Mouse (Mus musculus): ENCODE data around the gene Rab11b. TPM values are rescaled to one million over a fixed set of nuclear protein-coding genes. Genes with fewer than 3 reads are reported as not detected.

Rab11b gene
- polyA plus RNA-seq, 1 experiment = 126 TPM

DNA sequence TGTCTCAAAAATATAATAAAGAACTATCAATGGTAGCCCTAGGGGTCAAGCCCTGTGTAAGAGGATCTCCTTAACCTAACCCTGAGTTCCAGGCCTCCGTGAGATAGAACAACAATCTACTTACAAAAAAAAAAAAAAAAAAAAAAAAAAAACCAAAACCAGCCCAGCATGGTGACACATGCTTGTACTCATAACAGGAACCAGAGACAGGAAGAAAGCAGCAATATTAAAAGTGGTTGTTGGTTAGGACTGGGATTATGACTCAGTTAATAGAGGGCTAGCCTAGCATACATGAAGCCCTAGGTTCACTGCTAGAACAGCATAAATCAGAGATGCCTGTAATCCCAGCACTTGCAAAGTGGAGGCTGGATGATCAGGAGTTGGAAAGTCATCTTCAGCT, 58.2 kb downstream of the Rab11b start:
- Histone ChIP-seq H3K4me2 (ENCODE audit: low read depth) (no peak overlapping the region), H3K36me3 (ENCODE audit: control insufficient read depth, insufficient read depth) (peaks cover 9% of the 10 kb centered on the region), H3K4me3 (no peak overlapping the region), H3K79me2 (ENCODE audit: control insufficient read depth, insufficient read depth) (no peaks in the 10 kb centered on the region), H3ac (ENCODE audit: control insufficient read depth, insufficient read length) (no peak overlapping the region), H3K27me3 (ENCODE audit: control insufficient read depth, insufficient read depth, insufficient read length) (no peaks in the 10 kb centered on the region)
- TF ChIP-seq MYOG (IDR thresholded peaks at IDR 0.05; ENCODE audit: control insufficient read depth in 1 of 3, insufficient read depth in 1 of 3, insufficient read length in 2 of 3, low read depth in 2 of 3) (no peak), POLR2A (IDR thresholded peaks at IDR 0.05; ENCODE audit: insufficient read length, low read depth) (no peak), TCF12 (IDR thresholded peaks at IDR 0.05; ENCODE audit: insufficient read depth, poor library complexity, severe bottlenecking) (no peak), TCF3 (IDR thresholded peaks at IDR 0.05; ENCODE audit: insufficient read length, low read depth) (no peak), POLR2AphosphoS2 (IDR thresholded peaks at IDR 0.05; ENCODE audit: insufficient read length, low read depth) (no peak), MAX (IDR thresholded peaks at IDR 0.05; ENCODE audit: low read depth) (no peak), SRF (IDR thresholded peaks at IDR 0.05; ENCODE audit: control insufficient read depth, insufficient read length, low read depth) (no peak)

GRCm38 (mm10) chr17:33695471-33695870, 64.9 kb downstream of the Rab11b start:
- no peaks in the 10 kb centered on the region for H3K36me3 ChIP-seq (ENCODE audit: control insufficient read depth, insufficient read depth)
- H3K27me3 ChIP-seq (ENCODE audit: control insufficient read depth, insufficient read depth, insufficient read length) = no peaks in the 10 kb centered on the region
- no peak overlapping the region for H3K4me2 ChIP-seq (ENCODE audit: low read depth)
- no peak overlapping the region for H3K4me3 ChIP-seq
- TF ChIP-seq REST (IDR thresholded peaks at IDR 0.05; ENCODE audit: insufficient read depth, insufficient read length) = no peak
- no peak for TF ChIP-seq SRF (IDR thresholded peaks at IDR 0.05; ENCODE audit: control insufficient read depth, insufficient read length, low read depth)
- no peak for TF ChIP-seq POLR2AphosphoS2 (IDR thresholded peaks at IDR 0.05; ENCODE audit: insufficient read length, low read depth)
- TF ChIP-seq TCF12 (IDR thresholded peaks at IDR 0.05; ENCODE audit: insufficient read depth, poor library complexity, severe bottlenecking) = no peak
- no peak for TF ChIP-seq CEBPB (IDR thresholded peaks at IDR 0.05; ENCODE audit: insufficient read depth, poor library complexity, severe bottlenecking)
- TF ChIP-seq MYOD1 (IDR thresholded peaks at IDR 0.05; ENCODE audit: control insufficient read depth in 1 of 3, insufficient read length in 2 of 3, low read depth in 2 of 3) = no peak
- no peak for TF ChIP-seq MYOG (IDR thresholded peaks at IDR 0.05; ENCODE audit: control insufficient read depth in 1 of 3, insufficient read depth in 1 of 3, insufficient read length in 2 of 3, low read depth in 2 of 3)
- no peak for TF ChIP-seq USF1 (IDR thresholded peaks at IDR 0.05; ENCODE audit: low read depth)
- no peak overlapping the region for H3ac ChIP-seq (ENCODE audit: control insufficient read depth, insufficient read length)
- H3K79me2 ChIP-seq (ENCODE audit: control insufficient read depth, insufficient read depth) = no peaks in the 10 kb centered on the region

Other genes starting within 250 kb of the Rab11b start
- 4.5 TPM for gene Adamts10, start 236.3 kb downstream of the Rab11b start, polyA plus RNA-seq (2012; fragmentation: generic; extraction: Trizol)
- not detected for gene Myo1f, start 204.8 kb downstream of the Rab11b start, polyA plus RNA-seq (2012; fragmentation: generic; extraction: Trizol)
- gene Zfp414, start 131.4 kb downstream of the Rab11b start, polyA plus RNA-seq (2012; fragmentation: generic; extraction: Trizol) = 21.9 TPM
- 0.41 TPM for gene Pram1, start 122.5 kb downstream of the Rab11b start, polyA plus RNA-seq (2012; fragmentation: generic; extraction: Trizol)
- 68.2 TPM for gene Hnrnpm, start 73.7 kb downstream of the Rab11b start, polyA plus RNA-seq (2012; fragmentation: generic; extraction: Trizol)
- 51.5 TPM for gene March2, start 41.9 kb downstream of the Rab11b start, polyA plus RNA-seq (2012; fragmentation: generic; extraction: Trizol)
- 42.8 TPM for gene Angptl4, start 21.3 kb upstream of the Rab11b start, polyA plus RNA-seq (2012; fragmentation: generic; extraction: Trizol)
- 8.3 TPM for gene Kank3, start 50.0 kb upstream of the Rab11b start, polyA plus RNA-seq (2012; fragmentation: generic; extraction: Trizol)
- gene Rps28, start 64.0 kb upstream of the Rab11b start, polyA plus RNA-seq (2012; fragmentation: generic; extraction: Trizol) = 6,768 TPM
- gene Ndufa7, start 64.0 kb upstream of the Rab11b start, polyA plus RNA-seq (2012; fragmentation: generic; extraction: Trizol) = 614 TPM
- gene Cd320, start 82.6 kb upstream of the Rab11b start, polyA plus RNA-seq (2012; fragmentation: generic; extraction: Trizol) = 83.1 TPM
- not detected for gene Gm7029, start 113.3 kb upstream of the Rab11b start, polyA plus RNA-seq (2012; fragmentation: generic; extraction: Trizol)
- 32.2 TPM for gene Kifc1, start 130.1 kb upstream of the Rab11b start, polyA plus RNA-seq (2012; fragmentation: generic; extraction: Trizol)
- gene Platr17, start 144.6 kb upstream of the Rab11b start, polyA plus RNA-seq (2012; fragmentation: generic; extraction: Trizol) = 0.17 TPM
- gene Daxx, start 148.9 kb upstream of the Rab11b start, polyA plus RNA-seq (2012; fragmentation: generic; extraction: Trizol) = 16.9 TPM
- gene Tapbp, start 155.4 kb upstream of the Rab11b start, polyA plus RNA-seq (2012; fragmentation: generic; extraction: Trizol) = 50.6 TPM
- 31.6 TPM for gene Zbtb22, start 155.4 kb upstream of the Rab11b start, polyA plus RNA-seq (2012; fragmentation: generic; extraction: Trizol)
- 20.1 TPM for gene Rgl2, start 169.0 kb upstream of the Rab11b start, polyA plus RNA-seq (2012; fragmentation: generic; extraction: Trizol)
- gene Pfdn6, start 179.8 kb upstream of the Rab11b start, polyA plus RNA-seq (2012; fragmentation: generic; extraction: Trizol) = 110 TPM
- 25.9 TPM for gene Wdr46, start 180.1 kb upstream of the Rab11b start, polyA plus RNA-seq (2012; fragmentation: generic; extraction: Trizol)
- gene B3galt4, start 191.0 kb upstream of the Rab11b start, polyA plus RNA-seq (2012; fragmentation: generic; extraction: Trizol) = 1.2 TPM
- 29.9 TPM for gene Vps52, start 195.3 kb upstream of the Rab11b start, polyA plus RNA-seq (2012; fragmentation: generic; extraction: Trizol)
- gene Rps18, start 195.5 kb upstream of the Rab11b start, polyA plus RNA-seq (2012; fragmentation: generic; extraction: Trizol) = 287 TPM
- gene H2-K1, start 239.8 kb upstream of the Rab11b start, polyA plus RNA-seq (2012; fragmentation: generic; extraction: Trizol) = 89.2 TPM